Mouse (Mus musculus): ENCODE data around the gene Ttll13. TPM values are rescaled to one million over a fixed set of nuclear protein-coding genes. Genes with fewer than 3 reads are reported as not detected.

The Ttll13 gene
- polyA plus RNA-seq, 1 experiment from 2014 or later = 0.31 TPM

- Histone ChIP-seq H3K4me2 (no peak overlapping the region), H3K4me1 (ENCODE audit: control insufficient read depth, insufficient read depth, low read length) (peaks cover 34% of the 10 kb centered on the region), H3K27me3 (ENCODE audit: control insufficient read depth, insufficient read depth, low read length) (no peaks in the 10 kb centered on the region), H3K9me3 (replicated peaks; ENCODE audit: control insufficient read depth, low read length) (no peaks in the 10 kb centered on the region), H3K9ac (ENCODE audit: low read depth, low read length) (no peak overlapping the region), H3K4me3 (ENCODE audit: low read depth, low read length) (no peak overlapping the region), H3K27ac (ENCODE audit: low read depth, low read length) (no peak overlapping the region), H3K36me3 (ENCODE audit: control insufficient read depth, insufficient read depth, low read length) (no peaks in the 10 kb centered on the region; the same call in 1 of the 2 replicates)
- ATAC-seq (replicated peaks; ENCODE audit: insufficient number of reproducible peaks, low FRiP score, low TSS enrichment) = no peak
- WGBS (ENCODE audit: insufficient replicate concordance) = 87% methylated on average over 15 of the region's 15 CpGs
Measured at GRCm38 (mm10) chr7:80201888-80202540, 44.2 kb upstream of the Ttll13 start.

- Histone ChIP-seq H3K4me3 (ENCODE audit: low read depth, low read length) (no peak overlapping the region), H3K9ac (ENCODE audit: low read depth, low read length) (no peak overlapping the region), H3K4me2 (no peak overlapping the region), H3K9me3 (replicated peaks; ENCODE audit: control insufficient read depth, low read length) (no peaks in the 10 kb centered on the region), H3K4me1 (ENCODE audit: control insufficient read depth, insufficient read depth, low read length) (peaks cover 39% of the 10 kb centered on the region), H3K36me3 (ENCODE audit: control insufficient read depth, insufficient read depth, low read length) (no peaks in the 10 kb centered on the region; the same call in 1 of the 2 replicates), H3K27me3 (ENCODE audit: control insufficient read depth, insufficient read depth, low read length) (no peaks in the 10 kb centered on the region), H3K27ac (ENCODE audit: low read depth, low read length) (no peak overlapping the region)
- 84% methylated on average over 5 of the region's 5 CpGs for WGBS (ENCODE audit: insufficient replicate concordance)
- ATAC-seq (replicated peaks; ENCODE audit: insufficient number of reproducible peaks, low FRiP score, low TSS enrichment) = no peak
Measured at GRCm38 (mm10) chr7:80202961-80203360, 43.2 kb upstream of the Ttll13 start.

DNA sequence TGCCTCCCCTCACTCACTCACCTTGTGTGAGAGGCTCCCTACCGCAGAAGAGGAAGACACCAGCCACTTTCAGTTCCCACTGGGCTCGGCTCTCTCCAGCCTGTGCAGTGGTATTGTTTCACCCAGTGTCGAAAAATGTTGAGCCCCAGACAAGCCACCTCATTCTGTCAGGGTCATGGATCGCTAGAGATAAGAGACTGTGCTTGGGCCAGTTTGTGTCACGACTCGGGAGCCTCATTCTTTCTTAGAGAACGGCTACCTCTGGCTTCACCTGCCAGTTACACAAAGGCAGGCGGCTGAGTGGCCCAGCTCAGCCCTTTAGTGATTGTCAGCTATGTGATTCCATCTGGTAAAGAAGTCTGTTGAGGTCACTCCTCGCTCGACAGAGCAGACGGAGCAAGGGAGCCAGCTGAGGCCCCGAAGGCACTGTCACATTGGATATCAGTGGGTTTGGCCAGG lies 42.5 kb upstream of the Ttll13 start:
- Histone ChIP-seq H3K9ac (ENCODE audit: low read depth, low read length) (no peak overlapping the region), H3K27ac (ENCODE audit: low read depth, low read length) (0 out of 2 replicates have a peak overlapping the region, but pooled peaks have one; percentile 16), H3K4me3 (ENCODE audit: low read depth, low read length) (no peak overlapping the region), H3K27me3 (ENCODE audit: control insufficient read depth, insufficient read depth, low read length) (no peaks in the 10 kb centered on the region), H3K36me3 (ENCODE audit: control insufficient read depth, insufficient read depth, low read length) (no peaks in the 10 kb centered on the region; the same call in 1 of the 2 replicates), H3K4me2 (peak overlapping the region; percentile 24; the same call in 1 of the 2 replicates), H3K9me3 (replicated peaks; ENCODE audit: control insufficient read depth, low read length) (no peaks in the 10 kb centered on the region), H3K4me1 (ENCODE audit: control insufficient read depth, insufficient read depth, low read length) (peaks cover 47% of the 10 kb centered on the region)
- ATAC-seq (replicated peaks; ENCODE audit: insufficient number of reproducible peaks, low FRiP score, low TSS enrichment) = no peak
- WGBS (ENCODE audit: insufficient replicate concordance) = 49% methylated on average over 12 of the region's 12 CpGs

GRCm38 (mm10) chr7:80204362-80204761 lies 41.8 kb upstream of the Ttll13 start:
- 76% methylated on average over 4 of the region's 4 CpGs for WGBS (ENCODE audit: insufficient replicate concordance)
- Histone ChIP-seq H3K4me1 (ENCODE audit: control insufficient read depth, insufficient read depth, low read length) (peaks cover 47% of the 10 kb centered on the region), H3K9me3 (replicated peaks; ENCODE audit: control insufficient read depth, low read length) (no peaks in the 10 kb centered on the region), H3K36me3 (ENCODE audit: control insufficient read depth, insufficient read depth, low read length) (no peaks in the 10 kb centered on the region; the same call in 1 of the 2 replicates), H3K27ac (ENCODE audit: low read depth, low read length) (no peak overlapping the region), H3K4me2 (no peak overlapping the region), H3K4me3 (ENCODE audit: low read depth, low read length) (no peak overlapping the region), H3K9ac (ENCODE audit: low read depth, low read length) (0 out of 2 replicates have a peak overlapping the region, but pooled peaks have one; percentile 29), H3K27me3 (ENCODE audit: control insufficient read depth, insufficient read depth, low read length) (no peaks in the 10 kb centered on the region)
- no peak for ATAC-seq (replicated peaks; ENCODE audit: insufficient number of reproducible peaks, low FRiP score, low TSS enrichment)

- no peak overlapping the region for H3K4me2 ChIP-seq
- no peak overlapping the region for H3K4me3 ChIP-seq (ENCODE audit: low read depth, low read length)
- no peaks in the 10 kb centered on the region for H3K9me3 ChIP-seq (replicated peaks; ENCODE audit: control insufficient read depth, low read length)
- no peaks in the 10 kb centered on the region; the same call in 1 of the 2 replicates for H3K36me3 ChIP-seq (ENCODE audit: control insufficient read depth, insufficient read depth, low read length)
- ATAC-seq (replicated peaks; ENCODE audit: insufficient number of reproducible peaks, low FRiP score, low TSS enrichment) = no peak
- H3K9ac ChIP-seq (ENCODE audit: low read depth, low read length) = no peak overlapping the region
- no peaks in the 10 kb centered on the region for H3K27me3 ChIP-seq (ENCODE audit: control insufficient read depth, insufficient read depth, low read length)
- no peak overlapping the region for H3K27ac ChIP-seq (ENCODE audit: low read depth, low read length)
- H3K4me1 ChIP-seq (ENCODE audit: control insufficient read depth, insufficient read depth, low read length) = peaks cover 49% of the 10 kb centered on the region
- 87% methylated on average over 7 of the region's 7 CpGs for WGBS (ENCODE audit: insufficient replicate concordance)
Measured at GRCm38 (mm10) chr7:80204961-80205360, 41.2 kb upstream of the Ttll13 start.

- H3K4me1 ChIP-seq (ENCODE audit: control insufficient read depth, insufficient read depth, low read length) = peaks cover 49% of the 10 kb centered on the region
- ATAC-seq (replicated peaks; ENCODE audit: insufficient number of reproducible peaks, low FRiP score, low TSS enrichment) = no peak
- H3K27me3 ChIP-seq (ENCODE audit: control insufficient read depth, insufficient read depth, low read length) = no peaks in the 10 kb centered on the region
- H3K9me3 ChIP-seq (replicated peaks; ENCODE audit: control insufficient read depth, low read length) = no peaks in the 10 kb centered on the region
- no peak overlapping the region for H3K4me3 ChIP-seq (ENCODE audit: low read depth, low read length)
- 82% methylated on average over 12 of the region's 12 CpGs for WGBS (ENCODE audit: insufficient replicate concordance)
- no peak overlapping the region for H3K27ac ChIP-seq (ENCODE audit: low read depth, low read length)
- no peak overlapping the region for H3K4me2 ChIP-seq
- H3K36me3 ChIP-seq (ENCODE audit: control insufficient read depth, insufficient read depth, low read length) = no peaks in the 10 kb centered on the region; the same call in 1 of the 2 replicates
- H3K9ac ChIP-seq (ENCODE audit: low read depth, low read length) = no peak overlapping the region
Measured at GRCm38 (mm10) chr7:80205705-80206589, 40.2 kb upstream of the Ttll13 start.

- Histone ChIP-seq H3K9me3 (replicated peaks; ENCODE audit: control insufficient read depth, low read length) (no peaks in the 10 kb centered on the region), H3K4me1 (ENCODE audit: control insufficient read depth, insufficient read depth, low read length) (peaks cover 49% of the 10 kb centered on the region), H3K4me3 (ENCODE audit: low read depth, low read length) (no peak overlapping the region), H3K4me2 (no peak overlapping the region), H3K27ac (ENCODE audit: low read depth, low read length) (peak overlapping the region; percentile 25; the same call in 1 of the 2 replicates), H3K27me3 (ENCODE audit: control insufficient read depth, insufficient read depth, low read length) (no peaks in the 10 kb centered on the region), H3K9ac (ENCODE audit: low read depth, low read length) (no peak overlapping the region; the same call in 1 of the 2 replicates), H3K36me3 (ENCODE audit: control insufficient read depth, insufficient read depth, low read length) (no peaks in the 10 kb centered on the region; the same call in 1 of the 2 replicates)
- ATAC-seq (replicated peaks; ENCODE audit: insufficient number of reproducible peaks, low FRiP score, low TSS enrichment) = no peak
- WGBS (ENCODE audit: insufficient replicate concordance) = 41% methylated on average over 3 of the region's 3 CpGs
Measured at GRCm38 (mm10) chr7:80207314-80207731, 38.9 kb upstream of the Ttll13 start.

- Histone ChIP-seq H3K4me2 (0 out of 2 replicates have a peak overlapping the region, but pooled peaks have one; percentile 22), H3K36me3 (ENCODE audit: control insufficient read depth, insufficient read depth, low read length) (no peaks in the 10 kb centered on the region; the same call in 1 of the 2 replicates), H3K27me3 (ENCODE audit: control insufficient read depth, insufficient read depth, low read length) (no peaks in the 10 kb centered on the region), H3K27ac (ENCODE audit: low read depth, low read length) (peak overlapping the region; percentile 77), H3K9ac (ENCODE audit: low read depth, low read length) (peak overlapping the region; percentile 12), H3K9me3 (replicated peaks; ENCODE audit: control insufficient read depth, low read length) (no peaks in the 10 kb centered on the region), H3K4me1 (ENCODE audit: control insufficient read depth, insufficient read depth, low read length) (peaks cover 46% of the 10 kb centered on the region), H3K4me3 (ENCODE audit: low read depth, low read length) (no peak overlapping the region)
- ATAC-seq (replicated peaks; ENCODE audit: insufficient number of reproducible peaks, low FRiP score, low TSS enrichment) = no peak
- WGBS (ENCODE audit: insufficient replicate concordance) = 75% methylated on average over 18 of the region's 18 CpGs
Measured at GRCm38 (mm10) chr7:80208026-80208642, 38.0 kb upstream of the Ttll13 start.

Measured in heart, embryonic 11.5 days (tissue).